Mouse (Mus musculus) kidney, adult 2 months (tissue): ENCODE measurements at regions not wholly inside any gene's neighbourhood (a gene's known extent, or its start where the extent isn't known, plus 50 kb on each side); places are given as distances from the start of the nearest gene placed in this dataset.

ENCODE experiments used
- CTCF ChIP-seq: fragments of 200-500 bp; conservative IDR thresholded peaks from 2 replicates; pipeline ENCODE4 v1.5.1; 2011; ENCODE audit warnings: low read depth, mild to moderate bottlenecking, control low read depth, low read length, moderate library complexity, mixed read lengths; ENCODE audit not compliant: insufficient read depth, insufficient read length
- POLR2A ChIP-seq: fragments of 200-500 bp; IDR thresholded peaks from one replicate; pipeline ENCODE4 v1.6.1; 2011; ENCODE audit warnings: low read depth, low read length, control low read depth

GRCm38 (mm10) chr6:81733527-81733926, 189.9 kb upstream of the Gcfc2 start:
- no peak for TF ChIP-seq CTCF
- TF ChIP-seq POLR2A = no peak
